Mouse (Mus musculus) ovary, postnatal 36 days (tissue): ENCODE results near the gene Lrrc32.

Experiments
- DNase-seq: peaks from one replicate; pipeline ENCODE4 v3.0.0; 2022; ENCODE audit warnings: low spot score, mixed read lengths

Gene Lrrc32

GRCm38 (mm10) chr7:98544556-98544955 lies 55.5 kb downstream of the Lrrc32 start:
- DNase-seq, result no peak

DNA sequence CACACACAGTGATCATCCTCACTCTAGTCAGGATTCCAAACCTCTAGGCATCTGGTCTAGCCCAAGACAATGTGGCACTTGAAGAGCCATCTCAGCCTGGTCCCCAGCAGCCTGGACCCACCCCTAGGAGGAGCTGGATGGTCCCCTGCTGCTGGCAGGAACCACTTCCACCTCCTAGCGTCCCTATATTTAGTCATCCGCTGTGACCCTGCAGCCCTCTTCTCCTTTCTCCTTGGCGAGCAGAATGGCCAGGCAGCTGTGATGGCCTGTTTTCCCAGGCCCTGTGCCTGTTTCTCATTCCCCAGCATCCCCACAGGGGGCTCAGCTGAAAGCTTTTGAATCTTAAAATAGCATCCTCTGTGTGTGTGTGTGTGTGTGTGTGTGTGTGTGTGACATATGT lies 59.8 kb downstream of the Lrrc32 start:
- no peak for DNase-seq

GRCm38 (mm10) chr7:98550596-98550995 lies 61.5 kb downstream of the Lrrc32 start:
- no peak for DNase-seq

GRCm38 (mm10) chr7:98551041-98551440 lies 62.0 kb downstream of the Lrrc32 start:
- DNase-seq, result no peak
